Mouse (Mus musculus): Measurements from ENCODE around the gene Esr1.

DNA sequence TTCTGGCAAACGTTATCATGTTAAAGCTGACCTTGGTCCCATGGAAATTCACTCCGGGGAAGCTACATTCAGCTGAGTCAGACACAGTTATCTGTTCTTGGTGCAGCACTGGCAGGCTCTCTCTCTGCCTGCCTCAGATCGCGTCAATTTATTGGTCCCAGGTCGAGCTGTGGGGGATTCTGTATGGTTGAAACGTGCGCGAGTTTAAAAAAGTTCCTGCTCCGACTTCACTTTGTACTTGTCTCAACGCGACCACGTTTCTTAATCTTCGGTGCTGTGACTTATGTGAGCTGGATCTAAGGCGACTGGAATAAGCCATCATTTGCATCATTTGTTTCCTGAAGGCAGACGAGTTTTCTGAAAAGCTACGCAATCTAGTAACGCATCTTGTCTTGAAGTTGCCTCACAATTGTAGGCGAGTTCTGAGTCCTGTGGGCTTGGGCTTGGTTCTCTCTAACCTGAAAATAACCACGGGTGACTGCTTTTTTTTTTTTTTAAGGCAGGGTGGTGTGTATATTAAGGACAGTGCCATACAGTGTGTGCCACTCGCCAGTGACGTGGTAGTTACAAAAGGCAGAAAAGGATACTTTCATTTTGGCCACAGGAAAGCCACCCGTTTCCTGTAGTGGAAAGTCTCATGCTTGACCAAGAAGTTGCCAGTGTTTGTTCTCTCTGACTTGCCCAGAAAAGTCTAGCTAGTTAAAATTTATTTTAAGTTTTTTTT, 1.1 kb downstream of the Esr1 start:
- TF ChIP-seq CTCF (IDR thresholded peaks at IDR 0.05; ENCODE audit: extremely low read depth, insufficient read length, insufficient replicate concordance, low read depth, low read length) (no peak), POLR2A (IDR thresholded peaks at IDR 0.05; ENCODE audit: low read depth, low read length) (no peak)

All from small intestine, adult 2 months (tissue).